Mouse (Mus musculus) lung, adult 2 months (tissue): ENCODE measurements around the gene Coro2b. TPM values are rescaled to one million over a fixed set of nuclear protein-coding genes. Genes with fewer than 3 reads are reported as not detected.

ENCODE experiments used
- DNase-seq: peaks from one replicate; pipeline ENCODE4 v3.0.0; 2022
- H3K4me1 ChIP-seq: fragments of 200-500 bp; 2 replicates; pipeline ENCODE4 v1.6.1; 2011; ENCODE audit warnings: low read length; ENCODE audit not compliant: control insufficient read depth, insufficient read depth
- H3K4me3 ChIP-seq: fragments of 200-500 bp; replicated peaks from 2 replicates; pipeline ENCODE3; 2011; ENCODE audit warnings: low read depth, mild to moderate bottlenecking, control low read depth, low read length; ENCODE audit errors: extremely low read depth
- CTCF ChIP-seq: fragments of 200-500 bp; IDR thresholded peaks from 2 replicates; pipeline ENCODE4 v1.5.1; 2011; ENCODE audit warnings: mild to moderate bottlenecking, low read length, control low read depth; ENCODE audit not compliant: insufficient read depth
- POLR2A ChIP-seq: fragments of 200-500 bp; IDR thresholded peaks from 2 replicates; pipeline ENCODE4 v1.6.1; 2011; ENCODE audit warnings: low read depth, mild to moderate bottlenecking, control low read depth, low read length, borderline replicate concordance; ENCODE audit errors: extremely low read depth
- WGBS: fragments of 180-500 bp; shearing (Covaris S2); methylation state at CpG from one replicate; pipeline ENCODE4 v1.1.7; 2018; 5-methylcytosine and 5-hydroxymethylcytosine counted together
- polyA plus RNA-seq: library from polyadenylated mRNA; depleted of rRNA; stranded (reverse); fragments of >200 nt; gene quantifications from 2 replicates; pipeline ENCODE4 v1.2.3, GENCODE M21; 2012

The Coro2b gene
- polyA plus RNA-seq, 1 experiment: 48.8 TPM

DNA sequence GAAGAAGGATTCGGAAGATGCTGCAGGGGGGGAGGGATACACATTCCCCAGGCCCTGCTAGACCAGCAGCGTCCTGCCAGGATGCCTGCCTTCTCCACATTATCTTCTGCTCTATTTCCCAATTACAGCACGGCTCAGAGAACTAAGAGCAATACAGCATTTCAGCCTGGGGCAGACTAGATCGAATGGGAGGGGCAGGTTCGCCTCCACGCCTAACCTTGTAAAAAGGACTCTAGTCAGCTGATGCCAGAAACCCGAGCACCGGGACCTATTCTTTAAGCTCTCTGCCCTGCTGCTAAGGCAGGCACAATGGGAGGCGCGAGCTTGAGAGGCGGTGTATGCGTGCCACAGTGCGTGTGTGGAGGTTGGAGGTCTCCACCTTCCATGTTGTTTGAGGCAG lies 67.7 kb downstream of the Coro2b start:
- TF ChIP-seq CTCF (no peak), POLR2A (no peak)
- 81% methylated on average over 13 of the region's 13 CpGs for WGBS
- no peak overlapping the region for H3K4me3 ChIP-seq

DNA sequence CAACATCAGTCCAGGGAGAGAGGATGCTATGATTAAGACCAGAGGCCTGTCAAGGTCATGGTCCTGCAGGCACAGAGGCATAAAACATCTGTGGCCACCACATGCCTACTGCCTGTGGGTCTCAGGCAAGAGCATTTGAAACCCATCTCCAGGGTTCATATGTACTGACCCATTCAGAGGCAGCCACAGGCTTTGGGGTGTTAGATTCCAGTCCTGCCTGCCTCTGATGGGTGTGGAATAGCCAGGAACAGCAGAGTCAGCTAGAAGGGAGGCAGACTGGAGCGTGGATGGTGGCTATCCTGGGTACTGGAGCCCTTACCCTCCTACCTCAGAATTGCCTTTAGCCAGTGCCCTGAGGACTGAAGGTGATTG lies 69.4 kb downstream of the Coro2b start:
- no peak for DNase-seq
- 92% methylated on average over 1 of the region's 1 CpGs for WGBS
- H3K4me1 ChIP-seq: peaks cover 3% of the 10 kb centered on the region
- no peak overlapping the region for H3K4me3 ChIP-seq
- TF ChIP-seq POLR2A (no peak), CTCF (no peak)

More for the DNA sequence above, 67.7 kb downstream of the Coro2b start:
- H3K4me1 ChIP-seq: peaks cover 3% of the 10 kb centered on the region
- DNase-seq: no peak

DNA sequence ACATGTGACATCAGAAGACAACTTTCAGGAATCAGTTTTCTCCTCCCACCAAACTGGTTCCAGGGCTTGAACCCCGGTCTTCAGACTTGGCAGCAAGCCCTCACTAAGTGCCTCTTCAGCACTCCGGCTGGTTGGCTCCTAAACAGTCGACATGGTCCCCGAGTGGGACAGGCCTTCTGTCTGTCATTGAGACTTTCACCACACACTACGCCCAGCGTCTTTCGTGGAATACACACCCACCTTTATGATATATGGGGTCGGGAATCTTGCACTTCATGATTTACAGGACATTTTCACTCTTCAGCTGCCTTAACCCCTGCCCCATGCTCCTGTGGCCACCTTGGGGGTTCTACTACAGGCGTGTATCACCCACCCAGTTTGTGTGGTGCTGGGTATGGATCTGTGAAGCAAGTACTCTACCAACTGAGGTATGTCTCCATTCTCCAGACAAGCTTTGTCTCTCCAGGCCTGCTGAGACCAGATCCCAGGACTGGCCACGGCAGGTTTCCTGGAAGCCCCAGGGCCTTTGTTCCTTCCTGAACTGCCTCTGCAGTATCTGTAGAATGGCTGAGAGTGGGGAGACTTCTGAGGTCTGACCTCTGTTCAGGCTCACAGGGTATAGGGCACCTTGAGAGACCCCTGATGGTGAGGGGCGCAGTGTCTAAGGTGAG lies 70.0 kb downstream of the Coro2b start:
- Histone ChIP-seq H3K4me3 (no peak overlapping the region), H3K4me1 (peaks cover 5% of the 10 kb centered on the region)
- no peak for TF ChIP-seq POLR2A
- no peak for TF ChIP-seq CTCF
- DNase-seq: no peak
- 74% methylated on average over 11 of the region's 11 CpGs for WGBS

DNA sequence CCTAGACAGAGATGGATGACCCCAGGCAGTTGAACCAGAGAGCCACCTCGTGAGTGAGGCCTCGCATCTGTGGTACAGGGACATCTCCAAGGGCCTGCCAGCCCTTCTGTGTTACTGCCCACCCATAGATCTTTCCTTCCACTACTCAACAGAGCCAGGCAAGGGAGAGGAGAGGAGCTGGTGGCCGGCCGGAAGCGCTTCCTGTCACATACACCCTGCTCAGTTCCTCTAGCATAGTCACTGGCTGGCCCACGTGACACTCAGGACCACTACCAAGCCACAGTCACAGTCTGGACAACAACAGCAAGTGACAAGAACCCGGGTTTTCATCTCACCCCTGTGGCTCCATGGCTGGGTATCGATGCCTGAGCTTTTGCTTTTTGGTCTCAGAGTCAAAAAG lies 70.8 kb downstream of the Coro2b start:
- no peak for TF ChIP-seq POLR2A
- no peak for TF ChIP-seq CTCF
- DNase-seq: no peak
- H3K4me3 ChIP-seq: no peak overlapping the region
- peaks cover 5% of the 10 kb centered on the region for H3K4me1 ChIP-seq
- WGBS: 50% methylated on average over 8 of the region's 8 CpGs

DNA sequence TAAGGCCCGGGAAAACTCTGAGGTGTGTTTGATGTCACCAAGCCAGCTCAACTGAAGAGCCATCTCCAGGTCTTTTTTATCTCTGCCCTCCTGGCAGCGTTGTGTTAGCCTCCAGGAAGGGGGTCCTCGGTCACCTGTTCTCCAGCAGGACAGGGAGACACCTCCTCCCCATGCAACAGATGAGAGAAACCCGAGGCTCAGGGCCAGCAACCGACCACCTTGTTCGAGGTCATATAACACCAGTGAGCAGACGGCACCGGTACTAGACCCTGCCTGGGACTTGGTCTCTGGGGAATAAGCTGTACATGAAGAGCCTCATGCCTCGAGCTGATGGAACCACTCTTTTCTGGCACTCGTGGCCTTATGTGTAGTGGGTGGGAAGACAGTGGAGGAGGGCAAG lies 72.1 kb downstream of the Coro2b start:
- TF ChIP-seq CTCF (no peak), POLR2A (no peak)
- Histone ChIP-seq H3K4me1 (peaks cover 5% of the 10 kb centered on the region), H3K4me3 (no peak overlapping the region)
- no peak for DNase-seq
- WGBS: 86% methylated on average over 10 of the region's 10 CpGs

DNA sequence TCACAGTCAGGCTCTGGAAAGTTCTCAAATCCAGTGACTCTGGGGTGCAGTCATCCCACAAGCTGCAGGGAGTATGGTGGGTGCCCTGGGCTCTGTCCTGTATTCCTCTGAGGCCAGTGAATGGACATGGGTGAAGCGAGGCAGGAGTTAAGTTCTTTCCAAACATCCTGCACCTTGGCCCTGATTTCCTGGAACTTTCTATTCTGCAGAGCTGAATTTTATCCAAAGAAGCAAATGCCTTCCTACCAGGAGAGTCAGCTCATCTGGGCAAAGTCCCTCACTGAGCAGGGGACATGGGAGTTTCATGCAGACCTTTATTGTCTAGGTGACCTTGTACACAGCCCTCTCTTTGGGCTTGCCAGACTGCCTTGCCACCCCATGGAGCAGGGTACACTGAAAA lies 75.1 kb downstream of the Coro2b start:
- no peak for DNase-seq
- WGBS: 59% methylated on average over 1 of the region's 1 CpGs
- TF ChIP-seq POLR2A: no peak
- no peak for TF ChIP-seq CTCF
- H3K4me3 ChIP-seq: no peak overlapping the region
- H3K4me1 ChIP-seq: peaks cover 5% of the 10 kb centered on the region

DNA sequence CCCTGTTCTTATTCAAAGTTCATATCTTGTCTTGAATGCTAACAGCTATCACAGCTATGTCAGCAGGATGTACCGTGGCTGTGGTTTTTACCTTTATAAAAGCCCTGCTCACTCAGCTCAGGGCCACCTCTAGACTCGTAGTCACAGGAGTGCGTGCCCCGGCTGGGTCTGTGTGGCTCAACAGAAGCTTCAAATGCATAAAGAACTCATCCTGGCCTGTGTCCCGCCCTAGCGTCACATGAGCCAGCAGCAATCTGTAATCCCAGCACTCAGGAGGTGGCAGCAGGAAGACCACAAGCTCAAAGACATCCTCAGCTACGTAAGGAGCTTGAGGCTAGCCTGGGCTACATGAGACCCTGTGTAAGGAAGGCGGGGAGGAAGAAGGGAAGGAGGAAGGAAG lies 75.7 kb downstream of the Coro2b start:
- DNase-seq: no peak

DNA sequence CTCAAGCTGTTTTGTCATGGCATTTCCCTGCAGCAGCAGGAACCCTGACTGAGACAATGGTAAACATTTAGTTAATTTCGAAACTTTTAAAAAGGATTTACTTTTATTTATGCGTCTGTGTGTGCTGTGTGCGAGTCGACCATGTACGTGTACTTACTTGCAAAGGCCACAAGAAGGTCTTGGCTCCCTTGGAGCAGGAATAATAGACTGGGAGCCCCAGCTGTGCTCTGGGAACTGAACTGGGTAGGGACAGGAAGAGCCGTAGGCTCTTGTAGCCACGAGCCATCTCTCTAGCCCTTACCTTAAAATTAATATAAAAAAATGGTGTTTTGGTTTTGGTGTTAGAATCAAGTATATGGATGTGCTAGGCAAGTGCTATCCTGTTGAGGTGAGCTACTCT lies 76.8 kb downstream of the Coro2b start:
- TF ChIP-seq POLR2A: no peak
- Histone ChIP-seq H3K4me3 (no peak overlapping the region), H3K4me1 (peaks cover 13% of the 10 kb centered on the region)
- WGBS: 86% methylated on average over 7 of the region's 7 CpGs
- no peak for DNase-seq

More for the DNA sequence above, 75.7 kb downstream of the Coro2b start:
- Histone ChIP-seq H3K4me1 (peaks cover 6% of the 10 kb centered on the region), H3K4me3 (no peak overlapping the region)
- no peak for TF ChIP-seq POLR2A
- no peak for TF ChIP-seq CTCF
- 61% methylated on average over 8 of the region's 8 CpGs for WGBS

DNA sequence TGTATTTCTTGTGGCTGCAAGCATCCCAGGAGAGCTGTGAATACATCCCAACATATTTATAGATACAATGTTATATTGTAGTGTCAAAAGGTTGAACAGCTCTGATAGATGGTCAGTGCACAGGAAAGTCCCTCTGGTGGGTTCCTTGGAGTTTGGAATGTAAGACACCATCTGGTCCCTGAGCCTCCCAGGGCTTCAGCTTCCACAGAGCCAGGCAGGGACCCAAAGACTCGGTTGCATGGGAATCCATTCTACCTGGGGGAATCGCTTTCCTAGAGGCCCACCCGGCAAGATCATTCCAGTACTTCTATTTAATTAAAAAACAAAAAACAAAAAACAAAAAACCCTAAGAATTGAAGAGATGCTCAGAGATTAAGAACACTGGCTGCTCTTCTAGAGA lies 78.4 kb downstream of the Coro2b start:
- TF ChIP-seq CTCF (no peak), POLR2A (no peak)
- no peak for DNase-seq
- 85% methylated on average over 3 of the region's 3 CpGs for WGBS
- Histone ChIP-seq H3K4me3 (no peak overlapping the region), H3K4me1 (peaks cover 14% of the 10 kb centered on the region)

DNA sequence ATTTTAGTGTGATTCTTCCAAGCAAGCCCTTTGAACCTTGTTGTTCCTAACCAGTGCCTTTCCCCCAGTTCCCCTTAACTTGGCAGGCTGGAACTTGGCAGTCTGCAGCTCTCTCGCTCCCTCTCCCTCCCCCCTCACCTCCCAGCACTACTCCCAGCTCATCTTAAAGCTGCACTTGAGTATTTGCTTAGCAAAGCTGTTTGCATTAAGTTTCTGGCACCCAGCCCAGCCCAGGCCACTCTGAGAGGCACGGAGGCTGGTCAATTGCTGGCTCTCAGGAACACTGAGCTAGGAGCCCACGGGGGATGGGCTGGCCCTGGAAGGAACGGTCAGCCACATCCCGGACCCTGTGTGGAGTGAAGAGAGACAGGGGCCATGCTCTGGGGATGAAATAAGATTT lies 80.8 kb downstream of the Coro2b start:
- WGBS: 30% methylated on average over 5 of the region's 5 CpGs
- Histone ChIP-seq H3K4me3 (no peak overlapping the region), H3K4me1 (peaks cover 12% of the 10 kb centered on the region)
- DNase-seq: peak; percentile 84
- TF ChIP-seq CTCF: no peak
- TF ChIP-seq POLR2A: no peak

DNA sequence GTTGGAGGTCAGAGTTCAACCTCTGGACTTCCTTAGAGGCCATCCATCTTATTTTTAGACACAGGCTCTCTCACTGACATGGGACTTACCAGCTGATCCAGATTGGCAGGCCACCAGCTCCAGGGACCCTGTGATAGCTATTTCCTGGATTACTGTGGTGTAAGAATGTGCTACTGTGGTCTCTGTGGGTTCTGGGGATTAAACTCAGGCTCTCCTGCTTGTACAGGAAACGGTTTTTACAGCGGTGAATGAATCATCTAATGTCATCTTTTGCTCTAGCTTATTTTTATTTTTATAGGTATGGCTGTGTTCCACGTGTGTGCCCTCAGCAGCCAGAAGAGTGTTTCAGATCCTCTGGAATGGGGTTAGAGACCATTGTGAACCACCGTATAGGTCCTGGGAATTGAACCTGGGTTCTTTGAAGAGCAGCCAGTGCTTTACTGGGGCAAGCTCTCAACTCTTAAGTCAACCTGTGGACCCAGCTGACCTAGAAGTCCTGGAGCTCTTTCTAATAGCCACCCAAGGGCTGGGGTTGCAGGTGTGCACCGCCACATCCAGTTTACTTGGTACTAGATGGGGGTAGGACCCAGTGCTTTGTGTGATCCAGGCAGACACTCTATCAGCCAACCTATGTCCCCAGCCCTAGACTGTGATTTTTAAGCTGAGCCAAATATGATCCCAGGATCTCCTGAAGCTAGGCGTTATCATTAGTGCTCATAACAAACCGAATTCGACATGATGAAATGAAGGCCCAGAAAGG lies 81.5 kb downstream of the Coro2b start:
- Histone ChIP-seq H3K4me3 (no peak overlapping the region), H3K4me1 (peaks cover 12% of the 10 kb centered on the region)
- TF ChIP-seq POLR2A: no peak
- no peak for TF ChIP-seq CTCF
- no peak for DNase-seq
- WGBS: 36% methylated on average over 8 of the region's 8 CpGs
